Mouse (Mus musculus) heart, adult 2 months (tissue): ENCODE results near the gene Ahcyl1. TPM values are rescaled to one million over a fixed set of nuclear protein-coding genes. Genes with fewer than 3 reads are reported as not detected.

Experiments
- DNase-seq, 2 experiments: peaks; one replicate each; pipeline ENCODE4 v3.0.0; 2021
- H3K27ac ChIP-seq: fragments of 200-600 bp; 2 replicates; pipeline ENCODE4 v1.8.1; 2022
- H3K27me3 ChIP-seq: fragments of 200-500 bp; 2 replicates; pipeline ENCODE4 v1.6.1; 2012; ENCODE audit warnings: mild to moderate bottlenecking, low read length, inconsistent platforms, mixed read lengths; ENCODE audit not compliant: control insufficient read depth, insufficient read depth
- H3K36me3 ChIP-seq: fragments of 200-500 bp; 2 replicates; pipeline ENCODE4 v1.6.1; 2012; ENCODE audit warnings: low read length, inconsistent platforms; ENCODE audit not compliant: control insufficient read depth, insufficient read depth
- H3K4me1 ChIP-seq: fragments of 200-500 bp; 2 replicates; pipeline ENCODE4 v1.6.1; 2011; ENCODE audit warnings: low read length; ENCODE audit not compliant: control insufficient read depth, insufficient read depth
- H3K4me3 ChIP-seq: fragments of 200-600 bp; 2 replicates; pipeline ENCODE4 v1.8.1; 2022
- H3K79me2 ChIP-seq: fragments of 200-500 bp; replicated peaks from 2 replicates; pipeline ENCODE4 v1.6.1; 2012; ENCODE audit warnings: mild to moderate bottlenecking, inconsistent platforms, low read length, moderate library complexity, mixed read lengths; ENCODE audit not compliant: control insufficient read depth, insufficient read depth
- H3K9ac ChIP-seq: fragments of 200-500 bp; 2 replicates; pipeline ENCODE4 v1.6.1; 2012; ENCODE audit warnings: low read depth, mild to moderate bottlenecking, control low read depth, inconsistent platforms, low read length, mixed read lengths
- CTCF ChIP-seq: fragments of 200-600 bp; IDR thresholded peaks from 2 replicates; pipeline ENCODE4 v1.8.1; 2022; ENCODE audit warnings: antibody characterized with exemption, mild to moderate bottlenecking, moderate library complexity
- EP300 ChIP-seq: fragments of 200-500 bp; IDR thresholded peaks from 2 replicates; pipeline ENCODE4 v1.6.1; 2011; ENCODE audit warnings: low read depth, low read length, control low read depth; ENCODE audit not compliant: insufficient read depth
- POLR2A ChIP-seq: fragments of 200-500 bp; IDR thresholded peaks from 2 replicates; pipeline ENCODE4 v1.6.1; 2011; ENCODE audit warnings: mild to moderate bottlenecking, low read depth, low read length, control low read depth; ENCODE audit not compliant: insufficient read depth
- WGBS: fragments of 180-500 bp; shearing (Covaris S2); methylation state at CpG from one replicate; pipeline ENCODE4 v1.1.7; 2018; 5-methylcytosine and 5-hydroxymethylcytosine counted together
- intact Hi-C: fragments of 180-260 bp; cut with DNase I; formaldehyde crosslinking; loops from one replicate; pipeline ENCODE4 v1.15.1; 2025
- polyA plus RNA-seq: library from polyadenylated mRNA; depleted of rRNA; stranded (reverse); fragments of >200 nt; gene quantifications from 2 replicates; pipeline ENCODE4 v1.2.3, GENCODE M21; 2012; rRNA removed
- total RNA-seq, 2 experiments: library from RNA; stranded (reverse); gene quantifications; 2 replicates each; pipeline ENCODE4 v1.2.3; 2021

Gene Ahcyl1
- total and polyA plus RNA-seq, 3 experiments, result 50.9 to 82.3 (median 76.5) TPM

- no peak overlapping the region for H3K9ac ChIP-seq
- no peak for DNase-seq
- no peaks in the 10 kb centered on the region for H3K4me1 ChIP-seq
- H3K27ac ChIP-seq, result no peak overlapping the region
- intact Hi-C loops, result no loop called here
- TF ChIP-seq EP300 (no peak), POLR2A (no peak), CTCF (no peak)
- H3K4me3 ChIP-seq, result no peak overlapping the region
- H3K27me3 ChIP-seq, result no peaks in the 10 kb centered on the region
- no peaks in the 10 kb centered on the region for H3K79me2 ChIP-seq
- 0 out of 2 replicates have a peak, but pooled peaks cover 2% of the 10 kb centered on the region for H3K36me3 ChIP-seq
- WGBS, result 93% methylated on average over 8 of the region's 8 CpGs
Measured at GRCm38 (mm10) chr3:107624424-107624823, 71.9 kb downstream of the Ahcyl1 start.

DNA sequence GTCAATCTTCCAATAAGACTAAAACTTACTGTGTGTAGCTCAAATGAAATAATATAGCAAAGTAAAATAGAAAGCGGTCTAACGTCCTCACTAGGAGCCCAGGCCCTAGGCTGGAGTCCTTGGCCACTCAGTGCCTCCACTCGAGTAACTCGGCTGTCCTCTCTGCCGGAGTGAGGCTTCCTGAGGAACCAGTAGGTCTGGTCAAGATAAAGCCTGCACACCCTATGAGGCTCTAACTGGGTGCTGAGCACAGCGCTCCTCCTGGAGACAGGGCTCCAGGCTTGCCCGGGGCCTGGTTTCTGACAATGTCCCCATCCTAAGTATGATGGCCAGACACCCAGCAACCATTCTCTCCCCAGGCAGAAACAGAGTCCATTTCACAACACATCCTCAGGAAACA, 73.8 kb downstream of the Ahcyl1 start:
- Histone ChIP-seq H3K27ac (no peak overlapping the region), H3K9ac (no peak overlapping the region), H3K36me3 (0 out of 2 replicates have a peak, but pooled peaks cover 2% of the 10 kb centered on the region), H3K4me1 (no peaks in the 10 kb centered on the region), H3K4me3 (no peak overlapping the region), H3K79me2 (no peaks in the 10 kb centered on the region), H3K27me3 (no peaks in the 10 kb centered on the region)
- intact Hi-C loops, result no loop called here
- TF ChIP-seq EP300 (no peak), POLR2A (no peak), CTCF (no peak)
- 92% methylated on average over 7 of the region's 7 CpGs for WGBS
- DNase-seq, result peak in 1 of 2 experiments; percentile 9

- WGBS, result 90% methylated on average over 21 of the region's 21 CpGs
- intact Hi-C loops, result no loop called here
- Histone ChIP-seq H3K27ac (no peak overlapping the region), H3K9ac (no peak overlapping the region), H3K4me1 (no peaks in the 10 kb centered on the region), H3K27me3 (no peaks in the 10 kb centered on the region), H3K36me3 (0 out of 2 replicates have a peak, but pooled peaks cover 2% of the 10 kb centered on the region), H3K4me3 (no peak overlapping the region), H3K79me2 (no peaks in the 10 kb centered on the region)
- TF ChIP-seq EP300 (no peak), POLR2A (no peak), CTCF (no peak)
- DNase-seq, result peak in 1 of 2 experiments; percentile 13
Measured at GRCm38 (mm10) chr3:107621286-107622075, 74.9 kb downstream of the Ahcyl1 start.

GRCm38 (mm10) chr3:107619911-107620310, 76.4 kb downstream of the Ahcyl1 start:
- Histone ChIP-seq H3K9ac (no peak overlapping the region), H3K36me3 (no peaks in the 10 kb centered on the region), H3K4me3 (no peak overlapping the region), H3K79me2 (no peaks in the 10 kb centered on the region), H3K27me3 (no peaks in the 10 kb centered on the region), H3K27ac (no peak overlapping the region), H3K4me1 (no peaks in the 10 kb centered on the region)
- WGBS, result 69% methylated on average over 6 of the region's 6 CpGs
- intact Hi-C loops, result no loop called here
- TF ChIP-seq EP300 (no peak), CTCF (no peak), POLR2A (no peak)
- DNase-seq, result peak in 1 of 2 experiments; percentile 9

- Histone ChIP-seq H3K4me1 (no peaks in the 10 kb centered on the region), H3K4me3 (no peak overlapping the region), H3K27ac (no peak overlapping the region), H3K79me2 (no peaks in the 10 kb centered on the region), H3K9ac (no peak overlapping the region), H3K27me3 (no peaks in the 10 kb centered on the region), H3K36me3 (no peaks in the 10 kb centered on the region)
- TF ChIP-seq EP300, result no peak
- TF ChIP-seq CTCF, result no peak
- no peak for TF ChIP-seq POLR2A
- intact Hi-C loops, result no loop called here
- 95% methylated on average over 3 of the region's 3 CpGs for WGBS
- DNase-seq, result no peak
Measured at GRCm38 (mm10) chr3:107617800-107618199, 78.6 kb downstream of the Ahcyl1 start.

Other genes starting within 250 kb of the Ahcyl1 start
- under 1 TPM; 0.10 to 0.18 TPM for gene Kcnc4, start 237.0 kb downstream of the Ahcyl1 start, total RNA-seq
- gene Kcnc4, start 237.0 kb downstream of the Ahcyl1 start, polyA plus RNA-seq, result 0.51 and 0.94 TPM in 2 replicates
- gene Slc6a17, start 178.5 kb downstream of the Ahcyl1 start, total RNA-seq, result 1 to 10 TPM; 2.1 to 2.8 TPM
- gene Slc6a17, start 178.5 kb downstream of the Ahcyl1 start, polyA plus RNA-seq, result 2.3 and 3.9 TPM in 2 replicates
- not detected for gene Ubl4b, start 141.5 kb downstream of the Ahcyl1 start, total RNA-seq
- gene Ubl4b, start 141.5 kb downstream of the Ahcyl1 start, polyA plus RNA-seq, result 0.12 TPM in 1 of 2 replicates, not detected in the other
- not detected for gene Alx3, start 101.5 kb downstream of the Ahcyl1 start, total RNA-seq
- gene Alx3, start 101.5 kb downstream of the Ahcyl1 start, polyA plus RNA-seq, result not detected in 2 replicates
- not detected for gene Gm10961, start 65.2 kb downstream of the Ahcyl1 start, total RNA-seq
- not detected in 2 replicates for gene Gm10961, start 65.2 kb downstream of the Ahcyl1 start, polyA plus RNA-seq
- 10 to 100 TPM; 19.9 to 21.2 TPM for gene Strip1, start 64.9 kb downstream of the Ahcyl1 start, total RNA-seq
- gene Strip1, start 64.9 kb downstream of the Ahcyl1 start, polyA plus RNA-seq, result 35.1 and 46.6 TPM in 2 replicates
- gene Csf1, start 63.9 kb upstream of the Ahcyl1 start, total RNA-seq, result 10 to 100 TPM; 30.0 to 41.7 TPM
- gene Csf1, start 63.9 kb upstream of the Ahcyl1 start, polyA plus RNA-seq, result 32.9 and 44.0 TPM in 2 replicates
- gene Eps8l3, start 180.7 kb upstream of the Ahcyl1 start, total RNA-seq, result not detected
- not detected in 2 replicates for gene Eps8l3, start 180.7 kb upstream of the Ahcyl1 start, polyA plus RNA-seq
- gene Gstm5, start 199.3 kb upstream of the Ahcyl1 start, total RNA-seq, result 10 to 100 TPM; 45.7 to 53.4 TPM
- gene Gstm5, start 199.3 kb upstream of the Ahcyl1 start, polyA plus RNA-seq, result 59.5 and 104 TPM in 2 replicates
- 10 to 100 TPM; 80.5 to 95.0 TPM for gene Gstm7, start 235.3 kb upstream of the Ahcyl1 start, total RNA-seq
- gene Gstm7, start 235.3 kb upstream of the Ahcyl1 start, polyA plus RNA-seq, result 70.4 and 119 TPM in 2 replicates
- gene Gstm6, start 247.2 kb upstream of the Ahcyl1 start, total RNA-seq, result 1 to 10 TPM; 3.0 to 3.7 TPM
- gene Gstm6, start 247.2 kb upstream of the Ahcyl1 start, polyA plus RNA-seq, result 3.7 and 4.6 TPM in 2 replicates